Mouse (Mus musculus): ENCODE results near the gene Hdgfl2. TPM values are rescaled to one million over a fixed set of nuclear protein-coding genes. Genes with fewer than 3 reads are reported as not detected.

Hdgfl2 gene
- polyA plus RNA-seq, 1 experiment from 2014 or later = 173 TPM

- H3K36me3 ChIP-seq = no peaks in the 10 kb centered on the region
- H3K4me1 ChIP-seq = peaks cover 10% of the 10 kb centered on the region; the same call in 1 of the 2 replicates
- no peak for ATAC-seq (ENCODE audit: insufficient number of reproducible peaks, insufficient read depth, low FRiP score, low TSS enrichment)
- H3K4me2 ChIP-seq (replicated peaks) = no peak overlapping the region
- no peak overlapping the region for H3K9ac ChIP-seq
- WGBS = 50% methylated on average over 2 of the region's 2 CpGs
- peaks cover 66% of the 10 kb centered on the region for H3K27me3 ChIP-seq
- H3K9me3 ChIP-seq = no peaks in the 10 kb centered on the region
- no peak overlapping the region for H3K4me3 ChIP-seq
- H3K27ac ChIP-seq = no peak overlapping the region
Observed at GRCm38 (mm10) chr17:56149897-56150296, 70.5 kb downstream of the Hdgfl2 start.

Other genes starting within 250 kb of the Hdgfl2 start
- 10.2 and 11.2 TPM in 2 replicates for gene Zfp119a, start 200.7 kb upstream of the Hdgfl2 start, polyA plus RNA-seq (2016; fragmentation: Nextera tagmentation; extraction: Ambion mirVana)
- gene Zfp959, start 187.5 kb upstream of the Hdgfl2 start, polyA plus RNA-seq (2016; fragmentation: Nextera tagmentation; extraction: Ambion mirVana) = 13.1 and 13.9 TPM in 2 replicates
- 4.9 and 6.2 TPM in 2 replicates for gene Zfp119b, start 130.1 kb upstream of the Hdgfl2 start, polyA plus RNA-seq (2016; fragmentation: Nextera tagmentation; extraction: Ambion mirVana)
- gene Ebi3, start 127.0 kb upstream of the Hdgfl2 start, polyA plus RNA-seq (2016; fragmentation: Nextera tagmentation; extraction: Ambion mirVana) = 1.6 and 2.3 TPM in 2 replicates
- gene Yju2, start 120.5 kb upstream of the Hdgfl2 start, polyA plus RNA-seq (2016; fragmentation: Nextera tagmentation; extraction: Ambion mirVana) = 26.8 and 28.3 TPM in 2 replicates
- 41.4 and 46.8 TPM in 2 replicates for gene Shd, start 109.2 kb upstream of the Hdgfl2 start, polyA plus RNA-seq (2016; fragmentation: Nextera tagmentation; extraction: Ambion mirVana)
- 52.0 and 54.7 TPM in 2 replicates for gene Fsd1, start 93.1 kb upstream of the Hdgfl2 start, polyA plus RNA-seq (2016; fragmentation: Nextera tagmentation; extraction: Ambion mirVana)
- 6.4 and 8.0 TPM in 2 replicates for gene Stap2, start 74.0 kb upstream of the Hdgfl2 start, polyA plus RNA-seq (2016; fragmentation: Nextera tagmentation; extraction: Ambion mirVana)
- gene Mpnd, start 73.9 kb upstream of the Hdgfl2 start, polyA plus RNA-seq (2016; fragmentation: Nextera tagmentation; extraction: Ambion mirVana) = 174 and 193 TPM in 2 replicates
- gene Sh3gl1, start 43.0 kb upstream of the Hdgfl2 start, polyA plus RNA-seq (2016; fragmentation: Nextera tagmentation; extraction: Ambion mirVana) = 173 and 175 TPM in 2 replicates
- gene Chaf1a, start 39.2 kb upstream of the Hdgfl2 start, polyA plus RNA-seq (2016; fragmentation: Nextera tagmentation; extraction: Ambion mirVana) = 44.5 and 45.8 TPM in 2 replicates
- gene Ubxn6, start 4.6 kb upstream of the Hdgfl2 start, polyA plus RNA-seq (2016; fragmentation: Nextera tagmentation; extraction: Ambion mirVana) = 49.0 and 52.7 TPM in 2 replicates
- gene Plin4, start 30.2 kb downstream of the Hdgfl2 start, polyA plus RNA-seq (2016; fragmentation: Nextera tagmentation; extraction: Ambion mirVana) = 0.08 and 0.10 TPM in 2 replicates
- 0.15 and 0.29 TPM in 2 replicates for gene Plin5, start 38.0 kb downstream of the Hdgfl2 start, polyA plus RNA-seq (2016; fragmentation: Nextera tagmentation; extraction: Ambion mirVana)
- 0.15 and 0.23 TPM in 2 replicates for gene Lrg1, start 42.4 kb downstream of the Hdgfl2 start, polyA plus RNA-seq (2016; fragmentation: Nextera tagmentation; extraction: Ambion mirVana)
- gene Sema6b, start 60.7 kb downstream of the Hdgfl2 start, polyA plus RNA-seq (2016; fragmentation: Nextera tagmentation; extraction: Ambion mirVana) = 4.3 and 4.6 TPM in 2 replicates
- gene Tnfaip8l1, start 82.8 kb downstream of the Hdgfl2 start, polyA plus RNA-seq (2016; fragmentation: Nextera tagmentation; extraction: Ambion mirVana) = 12.4 and 13.0 TPM in 2 replicates
- gene Mydgf, start 104.3 kb downstream of the Hdgfl2 start, polyA plus RNA-seq (2016; fragmentation: Nextera tagmentation; extraction: Ambion mirVana) = 71.0 and 76.2 TPM in 2 replicates
- gene Dpp9, start 139.3 kb downstream of the Hdgfl2 start, polyA plus RNA-seq (2016; fragmentation: Nextera tagmentation; extraction: Ambion mirVana) = 41.4 and 43.4 TPM in 2 replicates
- gene Fem1a, start 177.2 kb downstream of the Hdgfl2 start, polyA plus RNA-seq (2016; fragmentation: Nextera tagmentation; extraction: Ambion mirVana) = 15.3 and 15.5 TPM in 2 replicates
- gene Ticam1, start 197.2 kb downstream of the Hdgfl2 start, polyA plus RNA-seq (2016; fragmentation: Nextera tagmentation; extraction: Ambion mirVana) = 2.7 and 3.5 TPM in 2 replicates
- gene Plin3, start 213.2 kb downstream of the Hdgfl2 start, polyA plus RNA-seq (2016; fragmentation: Nextera tagmentation; extraction: Ambion mirVana) = 56.6 and 67.4 TPM in 2 replicates
- not detected in 2 replicates for gene Arrdc5, start 220.7 kb downstream of the Hdgfl2 start, polyA plus RNA-seq (2016; fragmentation: Nextera tagmentation; extraction: Ambion mirVana)
- gene Uhrf1, start 223.7 kb downstream of the Hdgfl2 start, polyA plus RNA-seq (2016; fragmentation: Nextera tagmentation; extraction: Ambion mirVana) = 157 and 160 TPM in 2 replicates
- gene Kdm4b, start 246.4 kb downstream of the Hdgfl2 start, polyA plus RNA-seq (2016; fragmentation: Nextera tagmentation; extraction: Ambion mirVana) = 54.6 and 58.8 TPM in 2 replicates